Mouse (Mus musculus) neural tube, embryonic 14.5 days (tissue): ENCODE data around the gene Tbxa2r. TPM values are rescaled to one million over a fixed set of nuclear protein-coding genes. Genes with fewer than 3 reads are reported as not detected.

Experiments used
- ATAC-seq: fragments of 200-750 bp; cut with Nextera tagmentation; 2 replicates; pipeline ENCODE4 v1.8.0; 2017; ENCODE audit warnings: low read depth, mild to moderate bottlenecking, moderate TSS enrichment, moderate library complexity
- H3K27ac ChIP-seq: fragments of 300-500 bp; sonication (generic); 2 replicates; pipeline ENCODE4 v1.5.1; 2014; ENCODE audit warnings: low read depth, mild to moderate bottlenecking, control low read depth, low read length, moderate library complexity, mixed read lengths
- H3K27me3 ChIP-seq: fragments of 300-500 bp; sonication (generic); 2 replicates; pipeline ENCODE4 v1.6.1; 2014; ENCODE audit warnings: low read length; ENCODE audit not compliant: control insufficient read depth, insufficient read depth
- H3K36me3 ChIP-seq: fragments of 300-500 bp; sonication (generic); 2 replicates; pipeline ENCODE4 v1.6.1; 2014; ENCODE audit warnings: low read length, mixed read lengths; ENCODE audit not compliant: control insufficient read depth, insufficient read depth
- H3K4me1 ChIP-seq: fragments of 300-500 bp; sonication (generic); 2 replicates; pipeline ENCODE4 v1.6.1; 2014; ENCODE audit warnings: low read length; ENCODE audit not compliant: control insufficient read depth, insufficient read depth
- H3K4me2 ChIP-seq: fragments of 300-500 bp; sonication (generic); 2 replicates; pipeline ENCODE4 v1.6.1; 2014; ENCODE audit warnings: mild to moderate bottlenecking, low read depth, low read length, control low read depth
- H3K4me3 ChIP-seq: fragments of 300-500 bp; sonication (generic); 2 replicates; pipeline ENCODE4 v1.5.1; 2014; ENCODE audit warnings: low read depth, low read length, control low read depth, mixed read lengths
- H3K9ac ChIP-seq: fragments of 300-500 bp; sonication (generic); replicated peaks from 2 replicates; pipeline ENCODE4 v1.6.1; 2014; ENCODE audit warnings: low read depth, mild to moderate bottlenecking, control low read depth, low read length, mixed read lengths
- H3K9me3 ChIP-seq: fragments of 300-500 bp; sonication (generic); 2 replicates; pipeline ENCODE4 v1.6.1; 2016; ENCODE audit warnings: low read length; ENCODE audit not compliant: control insufficient read depth
- WGBS: fragments of 180-500 bp; shearing (Covaris S2); extraction: QIAGEN DNeasy Blood & Tissue Kit; methylation state at CpG from one replicate; pipeline ENCODE4 v1.1.7; 2014; 5-methylcytosine and 5-hydroxymethylcytosine counted together
- polyA plus RNA-seq: library from polyadenylated mRNA; unstranded; fragments of >200 nt; fragmentation: Nextera tagmentation; extraction: Ambion mirVana; gene quantifications from 2 replicates; pipeline ENCODE4 v1.2.1, GENCODE M21; 2014

The Tbxa2r gene
- polyA plus RNA-seq, 1 experiment from 2014 or later, result 1.9 TPM

DNA sequence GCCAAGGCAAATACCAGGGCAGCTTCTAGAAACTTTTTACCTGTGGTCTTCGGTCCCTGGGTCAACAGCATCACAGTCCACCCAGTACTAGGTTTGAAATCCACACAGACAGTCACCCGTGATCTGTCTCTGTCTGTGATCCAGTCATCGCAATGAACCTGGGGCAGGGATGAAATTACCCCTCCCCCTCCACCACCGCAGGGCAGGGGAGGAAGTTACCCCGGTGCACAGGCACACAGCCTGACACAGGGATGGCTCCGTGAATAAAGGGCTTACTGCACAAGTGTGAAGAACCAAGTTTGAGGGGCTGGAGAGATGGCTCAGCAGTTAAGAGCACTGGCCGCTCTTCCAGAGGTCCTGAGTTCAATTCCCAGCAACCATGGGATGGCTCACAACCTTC is 24.8 kb upstream of the Tbxa2r start:
- 0 out of 2 replicates have a peak, but pooled peaks cover 3% of the 10 kb centered on the region for H3K4me1 ChIP-seq
- H3K9ac ChIP-seq, result no peak overlapping the region
- H3K27ac ChIP-seq, result no peak overlapping the region
- no peaks in the 10 kb centered on the region for H3K27me3 ChIP-seq
- H3K36me3 ChIP-seq, result peaks cover 24% of the 10 kb centered on the region
- 82% methylated on average over 7 of the region's 7 CpGs for WGBS
- no peak for ATAC-seq
- no peak overlapping the region for H3K4me3 ChIP-seq
- H3K9me3 ChIP-seq, result no peaks in the 10 kb centered on the region
- H3K4me2 ChIP-seq, result no peak overlapping the region

DNA sequence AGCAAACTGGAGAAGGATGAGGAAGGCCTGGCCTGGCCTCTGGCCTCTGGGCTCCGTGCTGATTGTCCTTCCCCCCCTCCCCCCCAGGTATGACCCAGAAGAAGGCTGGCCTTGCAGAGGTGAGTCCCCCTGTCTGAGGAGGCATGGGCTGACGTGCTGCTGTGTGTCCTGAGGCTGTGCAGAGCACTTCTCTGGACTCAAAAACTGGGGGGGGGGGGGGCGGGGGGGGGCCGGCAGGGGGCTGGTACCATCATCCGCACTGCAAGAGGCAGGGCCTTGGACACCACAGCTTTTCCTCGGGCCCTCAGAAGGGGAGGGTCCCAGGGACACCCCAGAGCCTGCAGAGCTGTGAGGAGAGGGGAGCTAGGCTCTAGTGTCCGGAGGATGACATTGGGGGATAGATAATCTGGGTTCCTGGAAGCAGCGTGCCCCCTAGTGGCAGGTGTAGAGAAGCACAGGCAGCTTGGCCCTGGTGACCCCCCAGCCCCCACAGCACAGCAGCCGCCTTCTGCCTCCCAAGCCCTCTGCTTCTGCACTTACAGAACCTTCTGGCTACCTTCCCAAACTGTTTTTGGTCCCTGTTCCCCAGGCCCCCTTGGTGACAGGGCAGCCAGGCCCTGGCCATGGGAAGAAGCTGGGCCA is 23.8 kb upstream of the Tbxa2r start:
- Histone ChIP-seq H3K27me3 (no peaks in the 10 kb centered on the region), H3K4me3 (no peak overlapping the region), H3K27ac (no peak overlapping the region), H3K9ac (no peak overlapping the region), H3K36me3 (peaks cover 34% of the 10 kb centered on the region), H3K4me2 (no peak overlapping the region), H3K9me3 (no peaks in the 10 kb centered on the region), H3K4me1 (no peaks in the 10 kb centered on the region)
- WGBS, result 17% methylated on average over 8 of the region's 9 CpGs
- ATAC-seq, result peak; percentile 45; the same call in 1 of the 2 replicates

DNA sequence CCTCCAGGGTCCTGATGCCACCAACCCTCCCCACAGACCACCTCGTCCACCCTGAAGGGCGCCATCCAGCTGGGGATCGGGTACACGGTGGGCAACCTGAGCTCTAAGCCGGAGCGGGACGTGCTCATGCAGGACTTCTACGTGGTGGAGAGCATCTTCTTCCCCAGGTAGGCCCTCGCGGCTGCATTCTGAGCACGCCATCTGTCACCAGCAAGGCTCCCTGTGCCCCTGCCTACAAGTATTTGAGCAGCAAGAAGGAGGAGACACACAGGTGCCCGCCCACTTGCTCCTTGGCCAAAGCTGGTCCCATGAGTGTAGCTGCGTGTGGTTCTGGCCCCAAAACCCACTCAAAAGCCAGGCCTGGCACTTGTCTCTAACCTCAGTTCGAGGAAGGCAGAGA is 22.9 kb upstream of the Tbxa2r start:
- no peak overlapping the region for H3K9ac ChIP-seq
- no peak overlapping the region for H3K4me3 ChIP-seq
- no peak for ATAC-seq
- WGBS, result 96% methylated on average over 14 of the region's 14 CpGs
- H3K36me3 ChIP-seq, result peaks cover 43% of the 10 kb centered on the region
- H3K9me3 ChIP-seq, result no peaks in the 10 kb centered on the region
- H3K4me1 ChIP-seq, result no peaks in the 10 kb centered on the region
- no peak overlapping the region for H3K27ac ChIP-seq
- H3K27me3 ChIP-seq, result no peaks in the 10 kb centered on the region
- H3K4me2 ChIP-seq, result no peak overlapping the region

DNA sequence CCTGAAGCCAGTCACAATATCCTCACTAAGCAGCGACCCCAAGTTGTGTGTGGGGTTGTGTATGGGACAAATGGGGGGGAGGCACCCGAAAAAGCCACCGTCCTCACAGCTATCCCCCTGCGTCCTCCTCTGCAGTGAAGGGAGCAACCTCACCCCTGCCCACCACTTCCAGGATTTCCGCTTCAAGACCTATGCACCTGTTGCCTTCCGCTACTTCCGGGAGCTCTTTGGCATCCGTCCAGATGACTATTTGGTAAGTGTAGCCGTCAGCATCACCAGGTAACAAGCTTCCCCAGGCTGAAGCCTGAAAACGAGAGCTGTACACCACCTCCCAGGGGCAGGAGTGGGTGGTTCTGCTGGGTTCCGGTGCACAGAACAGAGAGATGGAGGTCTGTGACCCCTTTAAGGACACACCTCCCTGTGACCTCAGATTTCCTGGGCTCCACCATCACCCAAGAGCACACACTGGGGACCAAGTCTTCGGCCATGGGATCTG is 22.3 kb upstream of the Tbxa2r start:
- 95% methylated on average over 12 of the region's 12 CpGs for WGBS
- Histone ChIP-seq H3K4me2 (no peak overlapping the region), H3K4me3 (no peak overlapping the region), H3K27ac (no peak overlapping the region), H3K4me1 (no peaks in the 10 kb centered on the region), H3K9ac (no peak overlapping the region), H3K9me3 (no peaks in the 10 kb centered on the region), H3K27me3 (no peaks in the 10 kb centered on the region), H3K36me3 (peaks cover 48% of the 10 kb centered on the region)
- no peak for ATAC-seq

DNA sequence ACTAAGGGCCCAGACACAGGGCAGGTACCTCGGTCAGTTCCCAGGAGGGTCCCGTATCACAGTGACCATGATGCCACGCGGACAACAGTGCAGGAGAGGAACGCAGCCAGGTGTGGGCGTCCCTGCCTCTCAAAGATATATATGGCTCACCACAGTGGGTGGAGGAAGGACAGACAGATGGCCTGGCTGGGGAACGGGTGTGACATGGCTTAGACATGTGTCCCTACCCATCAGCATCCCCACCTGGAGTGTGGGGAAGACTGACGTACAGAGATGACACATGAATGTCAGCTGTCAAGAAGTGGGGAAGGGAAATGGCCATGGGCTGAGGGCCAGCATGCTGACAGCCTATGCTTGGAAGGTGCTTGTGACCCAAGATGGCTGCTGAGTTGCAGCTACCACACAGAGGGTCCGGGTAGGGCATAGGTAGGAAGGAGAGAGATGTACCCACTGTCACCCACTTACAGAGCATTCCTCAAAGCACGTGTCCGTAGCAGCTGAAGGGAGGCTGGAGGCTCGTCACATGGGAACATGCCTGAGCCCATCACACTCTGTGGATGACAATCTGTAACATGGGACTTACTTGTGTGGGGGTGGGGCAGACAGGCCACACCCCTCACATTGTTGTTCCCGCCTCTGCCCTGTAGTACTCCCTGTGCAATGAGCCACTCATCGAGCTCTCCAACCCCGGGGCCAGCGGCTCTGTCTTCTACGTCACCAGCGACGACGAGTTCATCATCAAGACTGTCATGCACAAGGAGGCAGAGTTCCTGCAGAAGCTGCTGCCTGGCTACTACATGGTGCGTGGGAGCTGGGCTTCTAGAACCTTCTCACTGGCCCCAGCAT is 21.5 kb upstream of the Tbxa2r start:
- Histone ChIP-seq H3K27me3 (no peaks in the 10 kb centered on the region), H3K9ac (no peak overlapping the region), H3K36me3 (peaks cover 56% of the 10 kb centered on the region), H3K9me3 (no peaks in the 10 kb centered on the region), H3K4me3 (no peak overlapping the region), H3K4me1 (no peaks in the 10 kb centered on the region), H3K4me2 (no peak overlapping the region), H3K27ac (no peak overlapping the region)
- ATAC-seq, result no peak
- WGBS, result 94% methylated on average over 21 of the region's 21 CpGs

DNA sequence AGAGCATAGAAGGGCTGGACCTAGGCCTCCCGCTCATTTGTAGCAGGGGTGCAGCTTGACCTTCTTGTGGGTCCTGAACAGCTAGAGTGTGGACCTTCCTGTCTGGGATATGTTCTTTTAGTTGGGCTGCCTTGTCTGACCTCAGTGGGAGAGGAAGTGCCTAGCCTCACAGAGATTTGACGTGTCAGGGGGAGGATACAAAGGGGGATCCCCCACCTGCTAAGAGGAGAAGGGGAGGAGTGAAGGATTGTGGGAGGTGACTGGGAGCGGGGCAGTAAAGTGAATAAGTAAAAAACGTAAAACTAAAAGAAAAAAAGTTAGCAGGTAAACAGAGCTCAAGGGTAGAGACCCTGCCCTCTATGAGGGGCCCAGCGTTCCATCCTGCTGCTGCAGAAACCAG is 19.0 kb upstream of the Tbxa2r start:
- Histone ChIP-seq H3K27ac (no peak overlapping the region), H3K4me3 (no peak overlapping the region), H3K36me3 (peaks cover 80% of the 10 kb centered on the region), H3K4me2 (no peak overlapping the region), H3K9me3 (no peaks in the 10 kb centered on the region), H3K4me1 (no peaks in the 10 kb centered on the region), H3K27me3 (no peaks in the 10 kb centered on the region), H3K9ac (no peak overlapping the region)
- 94% methylated on average over 5 of the region's 5 CpGs for WGBS
- ATAC-seq, result no peak

DNA sequence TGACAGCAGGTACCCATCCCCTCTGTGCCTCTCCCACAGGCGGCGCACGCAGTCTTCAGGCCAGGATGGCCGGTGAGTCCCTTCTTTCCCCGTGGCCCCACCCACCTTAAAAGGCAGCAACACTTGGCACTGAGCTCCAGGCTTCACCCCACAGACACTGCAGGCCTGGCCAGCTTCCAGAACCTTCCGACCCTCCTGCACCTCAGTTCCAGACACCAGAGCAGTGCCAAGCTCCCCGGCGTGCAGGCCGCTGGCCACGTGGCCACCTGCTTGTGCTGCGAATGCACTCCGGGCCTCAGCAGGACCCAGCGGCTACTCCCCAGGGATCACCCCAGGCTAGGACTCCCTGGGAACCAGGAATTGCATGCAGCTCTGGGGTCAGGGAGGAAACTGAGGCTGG is 14.9 kb upstream of the Tbxa2r start:
- no peak for ATAC-seq
- no peaks in the 10 kb centered on the region for H3K4me1 ChIP-seq
- peaks cover 80% of the 10 kb centered on the region for H3K36me3 ChIP-seq
- H3K27ac ChIP-seq, result no peak overlapping the region
- no peak overlapping the region for H3K9ac ChIP-seq
- no peaks in the 10 kb centered on the region for H3K27me3 ChIP-seq
- no peak overlapping the region for H3K4me2 ChIP-seq
- WGBS, result 95% methylated on average over 13 of the region's 13 CpGs
- H3K9me3 ChIP-seq, result no peaks in the 10 kb centered on the region
- no peak overlapping the region for H3K4me3 ChIP-seq

DNA sequence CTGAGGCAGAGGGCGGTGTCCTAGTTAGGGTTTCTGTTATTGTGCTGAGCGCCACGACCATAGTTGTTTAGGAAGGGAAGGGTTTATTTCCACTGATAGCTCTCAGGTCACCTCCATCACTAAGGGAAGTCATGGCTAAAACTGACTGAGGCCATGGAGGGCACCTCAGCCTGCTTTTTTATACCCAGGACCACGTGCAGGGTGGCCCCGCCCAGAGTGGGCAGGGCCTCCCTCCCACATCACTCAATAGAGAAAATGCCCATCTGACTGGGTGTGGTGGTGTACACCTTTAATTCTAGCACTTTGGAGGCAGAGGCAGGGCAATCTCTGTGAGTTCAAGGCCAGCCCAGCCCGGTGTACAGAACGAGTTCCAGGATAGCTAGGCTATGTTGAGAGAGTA is 14.3 kb upstream of the Tbxa2r start:
- H3K27me3 ChIP-seq, result no peaks in the 10 kb centered on the region
- no peak overlapping the region for H3K27ac ChIP-seq
- WGBS, result 77% methylated on average over 7 of the region's 7 CpGs
- peaks cover 77% of the 10 kb centered on the region for H3K36me3 ChIP-seq
- no peak for ATAC-seq
- H3K4me3 ChIP-seq, result no peak overlapping the region
- peaks cover 5% of the 10 kb centered on the region for H3K4me1 ChIP-seq
- H3K9ac ChIP-seq, result no peak overlapping the region
- H3K4me2 ChIP-seq, result no peak overlapping the region
- no peaks in the 10 kb centered on the region for H3K9me3 ChIP-seq

DNA sequence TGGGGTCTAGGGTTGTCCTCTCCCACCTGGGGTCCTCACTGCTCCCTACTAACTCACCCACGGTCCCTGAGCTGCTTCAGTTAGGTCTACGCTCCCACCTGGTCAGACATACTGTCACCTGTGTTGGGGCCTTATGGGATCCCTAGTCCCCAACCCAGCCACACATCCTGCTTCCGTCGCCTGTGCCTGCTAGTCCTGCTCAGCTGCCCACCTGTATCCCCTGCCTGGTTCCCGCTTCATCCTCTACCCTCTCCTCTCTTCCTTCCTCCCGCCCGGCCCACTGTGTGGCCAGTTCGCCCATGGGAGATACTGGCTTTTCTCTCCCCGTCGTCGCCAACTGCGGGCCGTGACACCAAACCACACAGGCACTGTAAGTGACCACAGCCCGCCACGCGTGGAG is 12.9 kb upstream of the Tbxa2r start:
- H3K9ac ChIP-seq, result no peak overlapping the region
- H3K36me3 ChIP-seq, result peaks cover 63% of the 10 kb centered on the region
- peaks cover 12% of the 10 kb centered on the region for H3K4me1 ChIP-seq
- 93% methylated on average over 16 of the region's 16 CpGs for WGBS
- no peak overlapping the region for H3K4me3 ChIP-seq
- H3K4me2 ChIP-seq, result no peak overlapping the region
- no peaks in the 10 kb centered on the region for H3K27me3 ChIP-seq
- no peak overlapping the region for H3K27ac ChIP-seq
- ATAC-seq, result no peak
- H3K9me3 ChIP-seq, result no peaks in the 10 kb centered on the region
